Mouse (Mus musculus): ENCODE measurements at regions not wholly inside any gene's neighbourhood (a gene's known extent, or its start where the extent isn't known, plus 50 kb on each side); places are given as distances from the start of the nearest gene placed in this dataset.
A peak's percentile ranks its signal among the peaks of the same experiment; 100 is the strongest.
"Not testable (repeated sequence)": the region's sequence is repeated elsewhere in the genome, so short reads cannot be mapped to it uniquely, and the experiment has no call there.

- 80% methylated on average over 5 of the region's 5 CpGs for WGBS
- no peaks in the 10 kb centered on the region for H3K9me3 ChIP-seq (replicated peaks)
- H3K4me1 ChIP-seq, result no peaks in the 10 kb centered on the region
- no peak overlapping the region for H3K4me3 ChIP-seq
- H3K27ac ChIP-seq, result no peak overlapping the region
- no peaks in the 10 kb centered on the region for H3K27me3 ChIP-seq (ENCODE audit: low read depth, poor library complexity, severe bottlenecking)
- no peak for DNase-seq (ENCODE audit: low spot score)
- H3K36me3 ChIP-seq, result no peaks in the 10 kb centered on the region
Observed at GRCm38 (mm10) chr2:181930037-181930436, 60.9 kb upstream of the Gm14496 start.

GRCm38 (mm10) chr2:181930538-181930937, 60.4 kb upstream of the Gm14496 start:
- not testable (repeated sequence) for H3K9me3 ChIP-seq (replicated peaks); H3K36me3 ChIP-seq; DNase-seq (ENCODE audit: low spot score); H3K4me1 ChIP-seq; H3K4me3 ChIP-seq; H3K27ac ChIP-seq; H3K27me3 ChIP-seq (ENCODE audit: low read depth, poor library complexity, severe bottlenecking)
- WGBS, result 96% methylated on average over 4 of the region's 4 CpGs

GRCm38 (mm10) chr2:181931077-181931815, 59.7 kb upstream of the Gm14496 start:
- WGBS, result 75% methylated on average over 3 of the region's 3 CpGs
- H3K27ac ChIP-seq; H3K9me3 ChIP-seq (replicated peaks); H3K4me1 ChIP-seq; H3K36me3 ChIP-seq; H3K4me3 ChIP-seq; H3K27me3 ChIP-seq (ENCODE audit: low read depth, poor library complexity, severe bottlenecking): not testable (repeated sequence)
- DNase-seq (ENCODE audit: low spot score), result peak; percentile 76

GRCm38 (mm10) chr2:181931918-181932605, 58.9 kb upstream of the Gm14496 start:
- Histone ChIP-seq H3K4me3 (no peak overlapping the region), H3K36me3 (no peaks in the 10 kb centered on the region), H3K9me3 (replicated peaks) (no peaks in the 10 kb centered on the region), H3K4me1 (no peaks in the 10 kb centered on the region), H3K27me3 (ENCODE audit: low read depth, poor library complexity, severe bottlenecking) (no peaks in the 10 kb centered on the region), H3K27ac (no peak overlapping the region)
- WGBS, result 88% methylated on average over 2 of the region's 2 CpGs
- no peak for DNase-seq (ENCODE audit: low spot score)
